Mouse (Mus musculus) heart, postnatal 10 days (tissue): ENCODE results near the gene Olfr1441. TPM values are rescaled to one million over a fixed set of nuclear protein-coding genes. Genes with fewer than 3 reads are reported as not detected.

Source experiments
- DNase-seq, 2 experiments: peaks; one replicate each; pipeline ENCODE4 v3.0.0; 2021
- intact Hi-C: fragments of 180-260 bp; cut with DNase I; formaldehyde crosslinking; loops from one replicate; pipeline ENCODE4 v1.15.1; 2025
- total RNA-seq, 2 experiments: library from RNA; stranded (reverse); gene quantifications; 2 replicates each; pipeline ENCODE4 v1.2.3; 2021

Olfr1441 gene
- not detected for total RNA-seq

- intact Hi-C loops = no loop called here
- no peak for DNase-seq
Observed at GRCm38 (mm10) chr19:12417361-12417760, at the start of gene Olfr1441. Gene Olfr1441 (plus strand): TSS chr19:12417433.

GRCm38 (mm10) chr19:12373004-12373403 is 44.2 kb upstream of the Olfr1441 start:
- DNase-seq = no peak
- intact Hi-C loops = no loop called here

GRCm38 (mm10) chr19:12374465-12375025 is 42.7 kb upstream of the Olfr1441 start:
- DNase-seq = no peak
- intact Hi-C loops = no loop called here

GRCm38 (mm10) chr19:12386979-12387378 is 30.3 kb upstream of the Olfr1441 start, which contains the start of gene Olfr1440:
Gene Olfr1440 (plus strand): TSS chr19:12387279.
- intact Hi-C loops = no loop called here
- no peak for DNase-seq

- DNase-seq = no peak
- intact Hi-C loops = no loop called here
Observed at GRCm38 (mm10) chr19:12413737-12414136, 3.5 kb upstream of the Olfr1441 start.

- DNase-seq = no peak
Observed at GRCm38 (mm10) chr19:12418312-12418711, 1.1 kb downstream of the Olfr1441 start.

GRCm38 (mm10) chr19:12420555-12420954 is 3.3 kb downstream of the Olfr1441 start:
- intact Hi-C loops = no loop called here
- DNase-seq = no peak

More at GRCm38 (mm10) chr19:12418312-12418711, 1.1 kb downstream of the Olfr1441 start:
- intact Hi-C loops = no loop called here

- intact Hi-C loops = no loop called here
Observed at GRCm38 (mm10) chr19:12421680-12422079, 4.4 kb downstream of the Olfr1441 start.

GRCm38 (mm10) chr19:12427101-12427500 is 9.9 kb downstream of the Olfr1441 start:
- DNase-seq = no peak
- intact Hi-C loops = no loop called here

More at GRCm38 (mm10) chr19:12421680-12422079, 4.4 kb downstream of the Olfr1441 start:
- no peak for DNase-seq

- DNase-seq = no peak
- intact Hi-C loops = no loop called here
Observed at GRCm38 (mm10) chr19:12427605-12428004, 10.4 kb downstream of the Olfr1441 start, which contains the start of gene Pfpl. Gene Pfpl (plus strand): TSS chr19:12427905.

GRCm38 (mm10) chr19:12433033-12433432 is 15.8 kb downstream of the Olfr1441 start:
- intact Hi-C loops = loop anchor here (5.0 kb wide), 1 partner anchor 159 kb away; no protein-coding TSS in a partner anchor
- DNase-seq = peak; percentile 47 to 56

GRCm38 (mm10) chr19:12435011-12435416 is 17.8 kb downstream of the Olfr1441 start:
- intact Hi-C loops = no loop called here

GRCm38 (mm10) chr19:12435750-12436524 is 18.7 kb downstream of the Olfr1441 start:
- no peak for DNase-seq
- intact Hi-C loops = no loop called here

More at GRCm38 (mm10) chr19:12435011-12435416, 17.8 kb downstream of the Olfr1441 start:
- DNase-seq = peak in 1 of 2 experiments; percentile 8

GRCm38 (mm10) chr19:12439581-12439980 is 22.3 kb downstream of the Olfr1441 start:
- intact Hi-C loops = no loop called here
- DNase-seq = no peak

GRCm38 (mm10) chr19:12440103-12440725 is 23.0 kb downstream of the Olfr1441 start:
- DNase-seq = no peak
- intact Hi-C loops = no loop called here

GRCm38 (mm10) chr19:12442560-12442959 is 25.3 kb downstream of the Olfr1441 start:
- intact Hi-C loops = no loop called here
- no peak for DNase-seq

GRCm38 (mm10) chr19:12445014-12445413 is 27.8 kb downstream of the Olfr1441 start:
- intact Hi-C loops = no loop called here
- DNase-seq = no peak

GRCm38 (mm10) chr19:12457401-12458066 is 40.3 kb downstream of the Olfr1441 start:
- intact Hi-C loops = no loop called here
- no peak for DNase-seq

GRCm38 (mm10) chr19:12459516-12459915 is 42.3 kb downstream of the Olfr1441 start:
- intact Hi-C loops = no loop called here
- no peak for DNase-seq

GRCm38 (mm10) chr19:12460282-12461249 is 43.3 kb downstream of the Olfr1441 start, which contains the start of gene Mpeg1:
Gene Mpeg1 (plus strand): TSS chr19:12460779.
- intact Hi-C loops = no loop called here

More at GRCm38 (mm10) chr19:12460282-12461249, 43.3 kb downstream of the Olfr1441 start, which contains the start of gene Mpeg1:
- DNase-seq = no peak
